Mouse (Mus musculus) layer of hippocampus, adult 9-10 months (tissue): ENCODE measurements at regions not wholly inside any gene's neighbourhood (a gene's known extent, or its start where the extent isn't known, plus 50 kb on each side); places are given as distances from the start of the nearest gene placed in this dataset.

Experiments used
- DNase-seq: peaks from one replicate; pipeline ENCODE4 v3.0.0; 2022; ENCODE audit warnings: low spot score

DNA sequence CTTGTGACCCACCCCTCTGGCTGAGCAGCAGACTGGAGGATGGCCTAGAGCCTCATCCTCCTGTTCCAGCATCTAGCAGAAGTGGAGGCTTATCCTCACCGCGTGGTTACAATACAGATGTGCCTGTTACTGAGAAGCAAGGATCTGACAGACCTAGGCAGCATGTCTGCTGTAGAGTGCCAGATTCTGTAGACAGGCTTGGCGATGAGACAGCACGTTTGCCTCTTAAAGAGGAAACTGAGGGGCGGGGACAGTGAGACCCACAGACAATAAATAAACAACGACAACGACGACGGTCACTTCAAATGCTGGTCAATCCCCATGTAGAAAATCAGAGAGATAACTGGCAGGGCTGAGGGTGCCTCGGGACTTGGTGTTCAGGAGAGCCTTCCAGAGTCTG, 220.2 kb upstream of the Spdye4c start:
- no peak for DNase-seq

DNA sequence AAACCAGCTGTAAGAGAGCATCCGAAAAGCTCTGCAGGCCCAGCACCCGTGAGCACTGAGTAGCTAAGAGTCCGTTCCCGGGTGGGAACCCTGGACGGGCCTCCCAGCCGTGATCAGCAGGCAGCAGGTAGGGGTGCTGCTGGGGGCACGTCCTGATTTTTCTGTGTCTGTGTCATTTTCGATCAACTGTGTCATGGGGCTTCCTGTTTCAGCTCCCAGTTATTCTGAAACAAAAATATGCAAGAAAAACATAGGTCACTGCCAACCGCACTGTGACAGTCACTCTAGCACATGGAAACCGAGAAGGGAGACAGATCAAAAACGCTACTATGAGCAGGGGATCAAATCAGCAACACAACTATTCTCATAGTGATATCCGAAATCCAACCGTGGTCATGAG, 218.8 kb upstream of the Spdye4c start:
- no peak for DNase-seq

- no peak for DNase-seq
These were observed 217.4 kb upstream of the Spdye4c start for GRCm38 (mm10) chr2:128373363-128374252.

GRCm38 (mm10) chr2:128374253-128374566, 216.8 kb upstream of the Spdye4c start:
- DNase-seq: no peak

DNA sequence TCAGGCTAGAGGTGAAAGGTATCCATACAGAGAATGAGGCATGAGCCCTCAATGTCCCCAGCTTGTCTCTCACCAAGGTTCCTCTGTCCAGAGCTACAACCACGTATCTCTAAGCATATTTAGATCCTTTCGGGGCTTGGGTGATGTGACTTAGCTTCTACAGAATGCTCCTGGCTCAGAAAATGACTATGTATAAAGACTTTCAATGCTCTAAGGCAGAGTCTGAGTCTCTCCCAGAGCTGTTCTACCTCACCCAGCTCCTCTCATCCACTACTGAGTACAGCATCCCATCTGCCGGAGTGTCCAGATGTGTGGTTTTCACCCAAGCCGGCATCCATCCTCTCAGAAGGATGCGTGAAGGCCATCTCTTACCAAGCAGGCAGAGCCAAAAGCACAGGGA, 216.1 kb upstream of the Spdye4c start:
- DNase-seq: no peak

- no peak for DNase-seq
These were observed 215.2 kb upstream of the Spdye4c start for GRCm38 (mm10) chr2:128375827-128376226.

DNA sequence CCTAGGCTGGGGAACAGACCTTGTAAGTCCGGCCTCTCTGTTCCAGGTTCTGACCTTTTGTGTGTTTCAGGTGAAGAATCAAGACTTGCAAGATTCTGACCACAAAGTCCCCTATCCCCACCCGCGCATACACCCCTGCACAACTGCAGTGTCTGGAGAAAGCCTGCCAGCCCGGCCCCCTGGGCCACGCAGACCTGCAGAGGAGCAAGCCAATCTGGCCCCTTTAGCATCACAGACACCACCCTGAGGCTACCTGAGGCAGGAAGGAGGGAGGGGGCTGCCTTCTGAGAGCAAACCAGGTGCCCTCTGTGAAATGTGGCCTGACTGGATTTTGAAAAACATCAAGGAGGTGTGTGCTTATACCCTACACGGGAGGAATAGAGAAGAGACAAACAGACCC, 213.8 kb upstream of the Spdye4c start:
- no peak for DNase-seq

GRCm38 (mm10) chr2:128377680-128378079, 213.3 kb upstream of the Spdye4c start:
- DNase-seq: no peak

GRCm38 (mm10) chr2:128378456-128378855, 212.6 kb upstream of the Spdye4c start:
- DNase-seq: no peak

GRCm38 (mm10) chr2:128379151-128379550, 211.9 kb upstream of the Spdye4c start:
- no peak for DNase-seq

- DNase-seq: no peak
These were observed 211.5 kb upstream of the Spdye4c start for GRCm38 (mm10) chr2:128379554-128379953.

GRCm38 (mm10) chr2:128380581-128380980, 210.4 kb upstream of the Spdye4c start:
- no peak for DNase-seq

GRCm38 (mm10) chr2:128381684-128382205, 209.3 kb upstream of the Spdye4c start:
- no peak for DNase-seq

DNA sequence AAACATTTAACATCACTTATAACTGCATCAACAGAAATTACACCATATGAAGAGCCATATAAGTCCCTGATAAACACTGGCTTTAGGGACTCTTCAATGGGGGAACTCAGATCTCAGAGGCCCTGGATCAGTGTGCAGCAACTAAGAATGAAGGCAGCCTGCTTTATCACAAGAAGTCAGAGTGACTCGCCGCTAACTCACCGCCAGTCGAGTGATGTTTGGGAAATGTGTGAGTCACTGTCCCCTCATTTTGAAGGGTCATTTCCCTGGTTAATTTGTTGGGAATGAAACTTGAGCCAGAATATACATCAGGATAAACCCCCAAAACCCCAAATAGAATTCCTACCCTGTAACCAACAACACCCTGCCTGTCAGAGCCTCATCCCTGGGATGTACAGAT, 208.5 kb upstream of the Spdye4c start:
- no peak for DNase-seq

GRCm38 (mm10) chr2:128384612-128385011, 206.4 kb upstream of the Spdye4c start:
- no peak for DNase-seq

DNA sequence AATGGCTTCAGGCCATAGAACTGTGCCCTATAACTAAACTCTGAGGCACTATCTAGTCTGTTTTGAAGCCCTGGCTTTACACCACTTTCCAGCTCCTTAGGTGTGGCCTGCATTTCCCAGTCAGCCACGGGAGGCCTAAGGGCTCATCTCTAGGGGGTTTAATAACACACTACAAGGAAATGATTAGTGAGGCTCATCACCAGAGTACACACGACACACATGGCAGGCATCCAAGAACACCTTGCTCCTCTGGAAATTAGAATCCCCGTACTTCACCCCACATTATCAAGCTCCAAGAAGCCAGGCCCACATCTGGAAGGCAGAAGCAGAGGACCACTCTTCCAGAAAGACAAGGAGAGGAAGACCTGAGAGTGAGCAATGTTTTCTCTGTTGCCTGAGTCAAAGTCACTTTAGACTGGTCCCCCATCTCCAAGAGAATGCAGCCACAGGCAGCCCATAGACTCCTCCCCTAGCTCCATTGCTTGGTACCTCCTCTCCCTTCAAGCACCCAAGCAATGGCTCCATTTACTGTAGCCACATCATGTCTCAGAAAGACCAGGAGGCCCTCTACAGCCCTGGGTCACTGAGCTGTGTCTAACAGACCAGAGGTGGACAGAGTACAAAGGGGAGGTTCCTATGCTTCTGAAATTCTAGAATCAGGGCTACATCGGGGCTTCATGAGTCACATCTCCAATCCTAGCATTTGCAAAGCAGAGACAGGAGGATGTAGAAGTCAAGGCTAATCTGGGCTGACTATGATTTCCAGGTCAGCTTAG, 204.0 kb upstream of the Spdye4c start:
- no peak for DNase-seq

GRCm38 (mm10) chr2:128387851-128388471, 203.0 kb upstream of the Spdye4c start:
- DNase-seq: no peak

DNA sequence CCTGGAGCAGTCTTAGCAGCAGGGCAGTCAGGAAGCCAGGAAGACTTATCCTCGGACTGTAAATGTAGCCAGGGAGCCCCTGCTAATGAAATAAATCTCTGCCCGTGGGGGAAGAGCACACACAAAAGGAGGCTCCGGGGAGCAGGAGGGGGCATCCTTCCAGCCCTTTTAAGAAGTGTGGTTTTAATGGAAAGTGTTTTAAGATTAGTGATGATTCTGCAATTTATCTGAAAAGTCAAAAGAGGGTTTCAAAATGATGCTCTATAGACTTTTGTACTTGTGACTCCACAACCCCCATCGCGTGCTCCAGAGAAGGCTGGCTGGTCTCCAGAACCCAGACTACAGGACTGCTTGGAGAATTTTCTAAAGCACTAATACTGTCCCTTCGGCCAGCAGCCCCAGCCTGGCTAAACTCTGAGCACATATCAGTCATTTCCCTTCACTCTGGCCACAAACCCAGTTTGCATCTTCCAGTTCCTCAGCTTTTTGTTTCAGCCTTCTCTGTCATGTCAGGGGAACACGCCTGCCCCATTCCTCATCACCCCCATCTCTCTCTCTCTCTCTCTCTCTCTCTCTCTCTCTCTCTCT, 202.0 kb upstream of the Spdye4c start:
- DNase-seq: no peak

DNA sequence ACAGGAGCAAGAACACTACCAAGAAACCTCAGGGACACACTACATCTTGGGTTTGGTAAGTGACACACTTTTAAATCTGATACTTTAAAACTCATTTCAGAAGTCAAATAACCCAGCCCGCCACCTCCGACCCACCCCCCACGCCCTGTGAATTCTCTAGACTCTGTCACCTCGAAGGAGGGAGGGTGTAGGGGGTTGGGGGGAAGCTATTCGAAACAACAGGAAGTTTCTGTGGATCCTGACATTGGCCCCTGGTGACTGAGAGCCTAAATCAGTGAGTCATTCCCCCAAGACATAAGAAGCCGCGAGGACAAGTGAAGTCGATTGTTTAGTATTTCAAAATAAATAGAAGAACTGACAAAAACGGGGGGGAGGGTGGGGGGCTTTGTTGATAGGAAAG, 198.7 kb upstream of the Spdye4c start:
- DNase-seq: no peak

- no peak for DNase-seq
These were observed 197.6 kb upstream of the Spdye4c start for GRCm38 (mm10) chr2:128393401-128393800.

DNA sequence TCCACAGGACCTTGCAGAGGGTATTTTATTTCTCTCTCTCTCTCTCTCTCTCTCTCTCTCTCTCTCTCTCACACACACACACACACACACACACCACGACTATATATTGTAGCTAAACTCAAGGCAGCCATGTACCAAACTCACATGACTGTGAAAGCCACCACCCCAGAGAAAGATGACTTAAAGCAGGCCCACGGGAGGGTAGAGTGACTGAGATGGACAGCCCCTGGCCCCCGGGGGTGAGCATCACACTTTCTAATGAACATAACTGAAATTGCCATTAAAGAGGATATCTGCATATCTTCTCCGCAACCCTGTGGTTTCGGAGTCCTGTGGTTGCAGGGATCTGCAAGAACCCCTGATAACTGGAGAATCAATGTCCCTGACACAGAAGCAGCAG, 197.1 kb upstream of the Spdye4c start:
- no peak for DNase-seq

GRCm38 (mm10) chr2:128395308-128396007, 195.6 kb upstream of the Spdye4c start:
- DNase-seq: no peak
